Mouse (Mus musculus): ENCODE measurements at regions not wholly inside any gene's neighbourhood (a gene's known extent, or its start where the extent isn't known, plus 50 kb on each side); places are given as distances from the start of the nearest gene placed in this dataset.

- DNase-seq (ENCODE audit: inconsistent ontology term): no peak
Observed at GRCm38 (mm10) chr5:85706598-85706997, 358.8 kb downstream of the Cenpc1 start.

- peak; percentile 77 for DNase-seq (ENCODE audit: inconsistent ontology term)
Observed at GRCm38 (mm10) chr5:85706084-85706483, 359.3 kb downstream of the Cenpc1 start.

DNA sequence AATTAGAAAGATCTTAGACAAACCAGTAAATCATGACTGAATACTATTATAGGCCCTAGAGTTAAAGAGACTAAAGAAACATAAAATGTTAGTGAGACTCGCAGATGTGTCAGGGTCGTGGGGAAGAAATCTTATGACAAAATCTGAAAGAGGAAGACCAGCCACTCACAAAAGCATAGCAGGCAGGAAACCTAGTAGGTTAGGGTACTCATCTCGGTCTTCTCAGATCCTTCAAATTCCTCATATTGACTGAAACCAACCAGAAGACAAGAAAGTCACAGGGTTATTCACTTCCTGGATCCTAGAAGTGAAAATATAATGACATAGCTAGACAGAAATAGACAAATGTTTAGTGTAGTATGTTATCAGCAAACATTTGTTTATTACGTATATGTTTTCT is 387.5 kb downstream of the Cenpc1 start:
- no peak for DNase-seq (ENCODE audit: inconsistent ontology term)

DNA sequence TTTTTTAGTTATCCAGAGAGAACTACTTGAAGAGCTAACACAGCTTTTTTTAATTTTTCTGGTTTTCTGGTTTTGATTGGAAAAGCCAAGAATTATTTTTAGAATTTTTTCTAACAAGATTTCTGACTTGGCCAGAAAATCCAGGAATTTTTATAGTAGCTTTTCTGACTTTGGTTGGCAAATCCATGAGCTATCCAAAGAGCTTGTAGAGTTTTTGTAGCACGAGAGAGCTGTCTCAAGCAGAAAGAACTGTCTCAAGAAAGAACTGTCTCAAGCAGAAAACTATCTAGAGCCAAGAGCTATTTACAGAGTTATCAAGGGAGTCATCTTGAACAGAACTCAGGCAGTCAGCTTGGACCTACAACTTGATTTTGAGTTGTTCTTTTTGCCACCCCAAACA is 394.3 kb downstream of the Cenpc1 start:
- no peak for DNase-seq (ENCODE audit: inconsistent ontology term)

GRCm38 (mm10) chr5:85661487-85661886 is 403.9 kb downstream of the Cenpc1 start:
- DNase-seq (ENCODE audit: inconsistent ontology term): no peak

- DNase-seq (ENCODE audit: inconsistent ontology term): no peak
Observed at GRCm38 (mm10) chr5:85621078-85621477, 444.3 kb downstream of the Cenpc1 start.

DNA sequence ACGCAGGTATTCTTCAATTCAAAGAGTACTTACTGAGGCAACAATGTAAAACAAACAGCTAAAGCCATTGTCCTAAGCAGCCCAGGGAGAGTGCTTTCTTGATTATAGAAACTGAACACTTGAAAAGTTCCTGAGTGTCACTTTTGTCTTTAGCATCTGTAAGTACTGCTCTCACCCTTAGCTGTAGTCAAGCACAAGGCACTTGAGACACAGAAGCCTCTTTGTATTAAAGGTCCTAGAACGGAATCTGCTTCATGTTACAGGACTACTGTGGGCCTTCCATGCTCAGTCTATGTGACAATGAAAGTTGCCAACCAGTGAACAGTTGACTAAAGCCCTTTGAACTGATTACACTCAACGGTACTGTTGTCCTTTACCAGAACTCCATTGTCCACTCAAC is 450.6 kb downstream of the Cenpc1 start:
- DNase-seq (ENCODE audit: inconsistent ontology term): no peak

- no peak for DNase-seq (ENCODE audit: inconsistent ontology term)
Observed at GRCm38 (mm10) chr5:85612606-85613005, 452.8 kb downstream of the Cenpc1 start.

- DNase-seq (ENCODE audit: inconsistent ontology term): no peak
Observed at GRCm38 (mm10) chr5:85609104-85609503, 456.3 kb downstream of the Cenpc1 start.

- no peak for DNase-seq (ENCODE audit: inconsistent ontology term)
Observed at GRCm38 (mm10) chr5:85598164-85598563, 467.2 kb downstream of the Cenpc1 start.

- DNase-seq (ENCODE audit: inconsistent ontology term): no peak
Observed at GRCm38 (mm10) chr5:85595082-85595447, 470.3 kb downstream of the Cenpc1 start.

GRCm38 (mm10) chr5:85594413-85595081 is 470.8 kb downstream of the Cenpc1 start:
- peak; percentile 35 for DNase-seq (ENCODE audit: inconsistent ontology term)

DNA sequence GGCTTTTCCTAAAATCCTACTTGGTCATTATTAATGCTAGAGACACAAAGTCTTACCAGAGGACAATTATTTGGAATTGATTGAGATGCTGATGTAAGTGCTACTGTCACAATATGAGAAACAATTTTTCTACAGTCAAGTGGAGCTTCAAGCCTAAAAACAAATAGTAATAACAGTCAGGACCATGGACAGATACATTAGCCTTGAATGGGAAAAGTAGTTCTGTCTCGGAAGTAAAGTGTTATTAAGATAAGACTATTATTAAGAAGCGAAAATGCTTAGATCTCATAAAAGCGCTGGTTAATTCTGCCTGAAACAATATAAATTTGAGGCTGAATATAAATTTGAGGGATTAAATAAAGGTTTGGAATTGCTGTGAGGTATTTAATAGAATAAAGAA is 473.1 kb downstream of the Cenpc1 start:
- DNase-seq (ENCODE audit: inconsistent ontology term): no peak

GRCm38 (mm10) chr5:85586727-85587126 is 478.7 kb downstream of the Cenpc1 start:
- peak; percentile 55 for DNase-seq (ENCODE audit: inconsistent ontology term)

- DNase-seq (ENCODE audit: inconsistent ontology term): no peak
Observed at GRCm38 (mm10) chr5:85572531-85572930, 492.9 kb downstream of the Cenpc1 start.

DNA sequence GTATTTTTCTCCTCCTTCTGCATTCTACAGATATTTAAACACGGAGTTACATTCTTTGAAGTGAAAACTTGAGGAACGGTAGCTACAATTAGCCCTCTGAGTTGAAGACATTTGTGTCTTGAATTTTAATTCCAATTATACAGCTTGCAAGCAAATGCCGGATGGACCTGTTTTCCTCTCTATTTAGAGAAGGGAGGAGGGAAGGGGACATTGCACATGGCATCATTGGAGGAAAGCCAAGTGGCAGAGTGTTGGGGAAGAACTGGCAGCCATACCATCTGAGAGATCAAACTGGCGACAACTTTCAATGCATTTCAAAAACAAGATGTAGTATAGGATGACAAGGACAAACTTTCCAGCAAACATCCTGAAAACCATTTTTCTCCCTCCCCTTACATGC is 493.4 kb downstream of the Cenpc1 start:
- no peak for DNase-seq (ENCODE audit: inconsistent ontology term)

DNA sequence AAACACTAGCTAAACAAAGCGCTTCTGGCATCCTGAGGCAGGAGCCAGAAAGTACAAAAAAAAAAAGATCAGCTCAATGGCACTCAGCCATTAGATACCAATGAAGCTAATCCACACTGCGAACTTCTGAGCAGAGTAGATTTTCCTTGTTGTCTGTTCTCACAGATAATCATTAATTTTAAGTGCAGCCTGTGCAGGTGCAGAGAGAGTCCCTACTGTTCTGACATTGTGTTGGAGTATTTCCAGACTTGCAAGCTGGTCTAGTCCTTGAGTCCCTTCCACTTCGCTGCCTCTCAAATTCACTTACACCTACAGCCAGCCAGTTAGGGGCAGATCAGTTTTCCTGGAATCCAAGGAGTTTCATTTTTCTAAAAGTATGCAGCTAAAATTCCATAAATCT is 494.0 kb downstream of the Cenpc1 start:
- DNase-seq (ENCODE audit: inconsistent ontology term): peak; percentile 73

DNA sequence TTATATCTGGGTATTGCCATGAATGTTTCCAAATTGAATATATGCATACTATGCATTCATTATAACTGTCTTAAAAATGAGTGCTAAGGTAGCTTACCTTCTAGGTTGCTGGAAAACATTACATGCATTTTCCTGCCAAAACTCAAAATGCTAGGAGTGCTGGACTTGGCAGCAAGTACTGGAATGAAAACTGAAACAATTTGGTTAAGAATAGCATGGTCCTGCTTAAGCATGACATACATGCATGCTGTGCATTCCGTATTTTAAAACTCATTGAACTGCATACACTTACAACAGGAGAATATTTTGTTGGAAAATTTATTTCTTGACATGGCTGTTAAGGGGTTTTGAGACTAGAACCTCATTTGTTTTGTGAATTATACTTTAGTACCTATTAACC is 529.1 kb downstream of the Cenpc1 start:
- DNase-seq (ENCODE audit: inconsistent ontology term): no peak

DNA sequence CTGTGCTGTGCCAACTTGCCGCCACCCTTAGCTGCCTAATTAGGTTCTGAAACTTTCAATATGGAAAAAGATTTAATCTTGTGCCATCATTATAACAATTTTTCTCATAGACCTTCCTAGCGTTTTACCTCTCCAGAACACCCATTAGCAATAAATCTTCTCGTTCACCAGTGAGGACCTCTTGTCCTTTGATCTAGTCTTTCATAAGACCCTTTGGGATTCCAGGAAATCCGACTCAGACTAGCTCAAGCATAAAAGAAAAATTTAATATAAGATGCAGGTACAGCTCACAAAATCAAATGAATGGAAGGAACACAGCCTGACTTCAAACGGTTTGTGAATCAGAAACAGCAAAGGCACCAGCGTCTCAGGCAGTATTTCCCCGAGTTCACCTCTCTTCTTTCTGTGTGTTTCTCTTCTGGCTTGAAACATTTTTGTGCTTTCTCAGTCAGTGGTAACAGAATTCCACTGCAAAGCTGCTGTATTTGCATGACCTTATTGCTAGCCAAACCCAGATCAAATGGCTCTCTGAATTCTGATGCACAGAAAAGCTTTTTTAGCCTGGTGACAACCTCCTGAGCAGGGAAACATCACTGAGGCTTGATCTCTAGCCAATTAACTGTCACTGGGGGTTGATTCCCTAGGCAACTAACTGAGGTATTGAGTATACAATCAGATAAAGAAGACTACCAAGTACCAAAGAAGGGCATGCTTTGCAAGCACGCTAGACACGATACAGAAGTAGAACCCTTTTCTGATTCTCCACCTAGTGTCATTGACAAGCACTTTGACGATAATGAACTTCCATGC is 539.8 kb downstream of the Cenpc1 start:
- no peak for DNase-seq (ENCODE audit: inconsistent ontology term)

GRCm38 (mm10) chr5:85505244-85505643 is 560.1 kb downstream of the Cenpc1 start:
- DNase-seq (ENCODE audit: inconsistent ontology term): no peak

DNA sequence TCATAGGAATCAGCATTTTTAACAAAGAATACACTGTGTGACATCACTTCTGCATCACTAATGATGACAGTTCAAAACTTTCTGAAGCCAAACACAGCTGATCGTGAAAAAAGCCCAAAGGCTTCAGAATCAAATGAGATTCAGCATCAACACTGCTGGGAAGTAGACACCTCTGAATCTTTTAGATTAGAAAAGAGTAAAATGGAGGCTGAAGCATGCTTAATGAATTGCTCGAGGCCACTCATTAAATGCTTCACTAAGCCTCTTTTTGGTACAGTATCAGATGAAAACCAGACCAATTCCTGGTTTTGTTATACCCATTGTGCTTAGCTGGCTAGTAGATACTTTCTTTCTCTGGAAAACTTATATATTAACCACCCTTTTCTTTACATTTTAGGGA is 568.1 kb downstream of the Cenpc1 start:
- DNase-seq (ENCODE audit: inconsistent ontology term): no peak

- no peak for DNase-seq (ENCODE audit: inconsistent ontology term)
Observed at GRCm38 (mm10) chr5:85485733-85486322, 579.6 kb downstream of the Cenpc1 start.

DNA sequence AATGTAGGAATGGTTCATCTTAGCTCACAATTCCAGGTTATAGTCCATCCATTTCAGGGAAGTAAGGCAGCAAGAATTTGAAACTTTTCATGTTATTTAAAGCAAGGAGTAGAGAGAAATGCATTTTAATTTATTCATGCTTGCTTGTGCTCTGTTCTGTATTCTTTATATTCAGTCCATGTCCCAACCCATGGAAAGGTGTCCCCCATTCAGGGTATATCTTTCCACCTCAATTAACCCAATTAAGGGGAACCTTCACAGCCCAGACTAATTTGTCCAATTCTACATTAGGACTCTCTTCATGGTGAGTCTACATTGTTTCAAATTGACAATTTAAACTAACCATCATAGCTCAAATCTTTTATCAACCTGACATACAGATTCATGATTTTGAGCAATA is 580.2 kb downstream of the Cenpc1 start:
- DNase-seq (ENCODE audit: inconsistent ontology term): no peak

Measured in Muller cell, postnatal 12 days (primary cell).